Mouse (Mus musculus) spleen, adult 2 months (tissue): ENCODE measurements at regions not wholly inside any gene's neighbourhood (a gene's known extent, or its start where the extent isn't known, plus 50 kb on each side); places are given as distances from the start of the nearest gene placed in this dataset.

Source experiments
- DNase-seq, 2 experiments: peaks; one replicate each; pipeline versions ENCODE4 v3.0.0 to v3.0.0-alpha.2; 2012 to 2021; ENCODE audit warnings: low spot score in 2 of 2, low read depth in 1 of 2
- H3K27ac ChIP-seq: fragments of 200-500 bp; 2 replicates; pipeline ENCODE4 v1.5.1; 2012; ENCODE audit warnings: low read length, inconsistent platforms; ENCODE audit not compliant: insufficient read depth
- H3K27me3 ChIP-seq: fragments of 200-500 bp; 2 replicates; pipeline ENCODE4 v1.6.1; 2012; ENCODE audit warnings: mild to moderate bottlenecking, moderate library complexity, low read length, inconsistent platforms; ENCODE audit not compliant: control insufficient read depth, insufficient read depth
- H3K36me3 ChIP-seq: fragments of 200-500 bp; 2 replicates; pipeline ENCODE4 v1.6.1; 2012; ENCODE audit warnings: mild to moderate bottlenecking, low read length, inconsistent platforms; ENCODE audit not compliant: control insufficient read depth, insufficient read depth
- H3K4me1 ChIP-seq: fragments of 200-500 bp; 2 replicates; pipeline ENCODE4 v1.6.1; 2011; ENCODE audit warnings: inconsistent platforms; ENCODE audit not compliant: control insufficient read depth, insufficient read depth, insufficient read length
- H3K4me3 ChIP-seq: fragments of 200-500 bp; 2 replicates; pipeline ENCODE4 v1.5.1; 2011; ENCODE audit warnings: mild to moderate bottlenecking, inconsistent platforms; ENCODE audit not compliant: insufficient read depth, insufficient read length; ENCODE audit errors: extremely low read depth
- CTCF ChIP-seq: fragments of 200-500 bp; IDR thresholded peaks from 2 replicates; pipeline ENCODE4 v1.5.1; 2011; ENCODE audit warnings: mild to moderate bottlenecking, inconsistent platforms; ENCODE audit not compliant: insufficient read depth, insufficient read length, insufficient replicate concordance; ENCODE audit errors: extremely low read depth
- POLR2A ChIP-seq: fragments of 200-500 bp; IDR thresholded peaks from 2 replicates; pipeline ENCODE4 v1.6.1; 2011; ENCODE audit warnings: low read depth, low read length, inconsistent platforms
- WGBS: fragments of 180-500 bp; shearing (Covaris S2); methylation state at CpG from one replicate; pipeline ENCODE4 v1.1.7; 2018; 5-methylcytosine and 5-hydroxymethylcytosine counted together

DNA sequence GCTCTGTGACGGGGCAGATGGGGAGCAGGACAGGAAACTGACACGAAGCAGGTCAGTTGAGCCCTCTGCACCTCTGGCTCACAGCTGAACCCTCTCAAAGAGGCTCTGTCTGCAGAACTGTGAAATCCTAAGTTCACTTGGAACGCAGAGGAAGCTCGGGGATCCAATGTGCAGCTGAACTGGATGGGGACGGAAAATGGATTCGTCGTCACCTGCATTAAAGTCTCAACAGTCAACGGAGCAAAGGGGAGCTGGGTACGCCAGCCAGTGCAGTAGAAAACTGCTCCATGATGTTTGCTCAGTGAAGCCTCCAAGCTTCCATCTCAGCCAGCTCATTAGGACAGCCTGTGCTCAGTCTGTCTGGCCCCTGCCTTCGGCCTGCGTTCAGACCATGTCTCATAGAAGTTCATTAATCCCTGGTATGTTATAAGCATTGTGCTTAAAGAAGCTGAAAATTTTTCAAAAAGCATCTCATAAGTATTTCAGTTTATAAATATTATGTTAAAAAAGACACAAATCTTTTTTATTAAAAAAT lies 199.3 kb upstream of the Pabpc6 start:
- no peak for DNase-seq
- H3K27ac ChIP-seq: no peak overlapping the region
- no peaks in the 10 kb centered on the region for H3K27me3 ChIP-seq
- H3K4me1 ChIP-seq: no peaks in the 10 kb centered on the region
- no peaks in the 10 kb centered on the region for H3K36me3 ChIP-seq
- no peak overlapping the region for H3K4me3 ChIP-seq
- WGBS: 92% methylated on average over 11 of the region's 11 CpGs
- no peak for TF ChIP-seq POLR2A
- TF ChIP-seq CTCF: no peak

DNA sequence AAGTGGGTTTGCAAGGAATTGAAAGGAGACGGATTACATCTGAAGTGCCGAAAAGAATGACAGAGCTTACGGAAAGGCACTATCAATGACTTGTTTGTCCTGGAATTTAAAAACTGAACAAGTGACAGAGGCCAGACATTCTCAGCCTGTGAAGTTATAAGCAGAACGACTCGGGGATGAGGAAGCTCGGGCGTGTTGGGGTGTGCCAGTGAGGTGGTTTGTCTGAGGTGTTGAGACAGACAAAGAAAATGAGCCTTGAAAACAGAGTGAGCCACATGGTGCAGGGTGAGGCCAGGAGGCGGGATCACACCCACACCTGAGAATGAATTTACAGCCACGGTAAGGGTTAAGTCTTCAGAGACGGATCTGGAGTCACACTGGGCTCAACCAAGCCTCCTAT lies 194.7 kb upstream of the Pabpc6 start:
- no peak for TF ChIP-seq CTCF
- no peak for TF ChIP-seq POLR2A
- Histone ChIP-seq H3K36me3 (no peaks in the 10 kb centered on the region), H3K27ac (no peak overlapping the region), H3K4me1 (no peaks in the 10 kb centered on the region), H3K4me3 (no peak overlapping the region), H3K27me3 (no peaks in the 10 kb centered on the region)
- no peak for DNase-seq
- 74% methylated on average over 10 of the region's 10 CpGs for WGBS

DNA sequence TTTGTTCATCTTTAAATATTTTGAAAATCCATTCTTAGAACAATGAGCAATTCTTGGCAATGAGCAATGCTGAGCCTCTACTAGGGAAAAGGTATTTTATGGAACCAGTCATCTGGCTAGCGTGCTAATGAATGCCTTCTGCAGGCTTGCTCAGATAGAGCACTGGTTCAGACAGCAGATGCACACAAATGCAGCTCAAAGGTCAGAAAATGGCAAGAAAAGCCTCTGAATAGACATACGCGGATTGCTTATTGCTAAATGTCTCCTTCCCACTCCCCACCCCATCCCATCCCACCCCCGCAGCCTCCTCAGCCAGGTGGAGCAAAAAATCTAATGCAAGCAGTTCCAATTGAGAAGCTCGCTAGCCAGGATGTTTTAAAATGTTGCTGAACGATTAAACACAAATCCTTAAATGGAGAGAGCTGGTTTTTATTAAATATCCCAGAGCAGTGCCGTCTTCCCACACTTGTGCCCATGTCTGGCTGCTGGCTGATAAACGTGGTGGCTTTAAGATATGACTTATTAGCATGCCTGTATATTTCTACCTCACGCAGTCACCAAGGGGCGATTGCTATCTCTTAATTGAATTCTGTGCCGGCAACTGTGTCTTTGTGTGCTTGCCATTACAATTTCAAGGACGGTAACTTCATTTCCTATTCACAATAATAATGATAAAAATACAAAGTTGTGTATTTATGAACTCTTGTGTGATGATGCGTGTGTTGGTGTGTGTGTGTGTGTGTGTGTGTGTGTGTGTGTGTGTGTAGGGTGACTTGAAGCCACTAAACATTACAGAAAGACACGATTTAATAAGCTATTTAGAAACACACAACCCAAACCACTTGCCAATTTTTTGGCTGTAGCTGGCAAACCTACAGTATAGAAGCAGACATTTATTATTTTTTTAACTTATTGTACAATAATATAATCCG lies 192.7 kb upstream of the Pabpc6 start:
- no peak for DNase-seq
- Histone ChIP-seq H3K36me3 (no peaks in the 10 kb centered on the region), H3K4me1 (no peaks in the 10 kb centered on the region), H3K27me3 (no peaks in the 10 kb centered on the region), H3K4me3 (no peak overlapping the region), H3K27ac (no peak overlapping the region)
- TF ChIP-seq POLR2A (no peak), CTCF (no peak)
- 87% methylated on average over 15 of the region's 15 CpGs for WGBS

GRCm38 (mm10) chr17:9861346-9861745 lies 191.8 kb upstream of the Pabpc6 start:
- TF ChIP-seq CTCF: no peak
- TF ChIP-seq POLR2A: no peak
- DNase-seq: no peak
- Histone ChIP-seq H3K4me1 (no peaks in the 10 kb centered on the region), H3K27me3 (no peaks in the 10 kb centered on the region), H3K27ac (no peak overlapping the region), H3K4me3 (no peak overlapping the region), H3K36me3 (no peaks in the 10 kb centered on the region)
- 90% methylated on average over 6 of the region's 6 CpGs for WGBS

GRCm38 (mm10) chr17:9848559-9849357 lies 179.2 kb upstream of the Pabpc6 start:
- H3K27me3 ChIP-seq: no peaks in the 10 kb centered on the region
- no peak for DNase-seq
- H3K4me1 ChIP-seq: no peaks in the 10 kb centered on the region
- no peaks in the 10 kb centered on the region for H3K36me3 ChIP-seq
- H3K4me3 ChIP-seq: no peak overlapping the region
- no peak overlapping the region for H3K27ac ChIP-seq
- 88% methylated on average over 9 of the region's 9 CpGs for WGBS
- TF ChIP-seq POLR2A: no peak
- TF ChIP-seq CTCF: no peak

- WGBS: 64% methylated on average over 4 of the region's 4 CpGs
Observed at GRCm38 (mm10) chr17:9845451-9846075, 176.0 kb upstream of the Pabpc6 start.

More at GRCm38 (mm10) chr17:9845451-9846075, 176.0 kb upstream of the Pabpc6 start:
- TF ChIP-seq POLR2A: no peak
- no peak for TF ChIP-seq CTCF
- H3K27ac ChIP-seq: no peak overlapping the region
- H3K4me3 ChIP-seq: no peak overlapping the region
- no peaks in the 10 kb centered on the region for H3K36me3 ChIP-seq
- no peaks in the 10 kb centered on the region for H3K4me1 ChIP-seq
- no peaks in the 10 kb centered on the region for H3K27me3 ChIP-seq
- DNase-seq: no peak
